Mouse (Mus musculus) embryonic facial prominence, embryonic 12.5 days (tissue): ENCODE measurements around the gene Cyth1. TPM values are rescaled to one million over a fixed set of nuclear protein-coding genes. Genes with fewer than 3 reads are reported as not detected.

ENCODE experiments used
- ATAC-seq: fragments of 200-750 bp; cut with Nextera tagmentation; 2 replicates; pipeline ENCODE4 v1.8.0; 2017; ENCODE audit not compliant: insufficient number of reproducible peaks, insufficient read depth, low FRiP score, low TSS enrichment
- H3K27ac ChIP-seq: fragments of 300-500 bp; sonication (generic); 2 replicates; pipeline ENCODE4 v1.5.1; 2016; ENCODE audit warnings: mild to moderate bottlenecking
- H3K27me3 ChIP-seq: fragments of 300-500 bp; sonication (generic); 2 replicates; pipeline ENCODE4 v1.6.1; 2016; ENCODE audit warnings: mild to moderate bottlenecking, moderate library complexity
- H3K36me3 ChIP-seq: fragments of 300-500 bp; sonication (generic); 2 replicates; pipeline ENCODE4 v1.6.1; 2016; ENCODE audit warnings: mild to moderate bottlenecking
- H3K4me1 ChIP-seq: fragments of 300-500 bp; sonication (generic); 2 replicates; pipeline ENCODE4 v1.6.1; 2016
- H3K4me2 ChIP-seq: fragments of 300-500 bp; sonication (generic); replicated peaks from 2 replicates; pipeline ENCODE4 v1.6.1; 2016; ENCODE audit warnings: mild to moderate bottlenecking, moderate library complexity
- H3K4me3 ChIP-seq: fragments of 300-500 bp; sonication (generic); 2 replicates; pipeline ENCODE4 v1.5.1; 2016; ENCODE audit warnings: mild to moderate bottlenecking
- H3K9ac ChIP-seq: fragments of 300-500 bp; sonication (generic); 2 replicates; pipeline ENCODE4 v1.6.1; 2016; ENCODE audit warnings: mild to moderate bottlenecking, moderate library complexity
- H3K9me3 ChIP-seq: fragments of 300-500 bp; sonication (generic); 2 replicates; pipeline ENCODE4 v1.6.1; 2016; ENCODE audit warnings: mild to moderate bottlenecking, moderate library complexity
- whole genome bisulfite sequencing: fragments of 180-500 bp; shearing (Covaris S2); methylation state at CpG from one replicate; pipeline ENCODE4 v1.1.7; 2016; 5-methylcytosine and 5-hydroxymethylcytosine counted together
- polyA plus RNA-seq: library from polyadenylated mRNA; unstranded; fragments of >200 nt; fragmentation: Nextera tagmentation; extraction: Ambion mirVana; gene quantifications from 2 replicates; pipeline ENCODE4 v1.2.1, GENCODE M21; 2016

Gene Cyth1
- polyA plus RNA-seq, 1 experiment from 2014 or later, result 20.4 TPM

DNA sequence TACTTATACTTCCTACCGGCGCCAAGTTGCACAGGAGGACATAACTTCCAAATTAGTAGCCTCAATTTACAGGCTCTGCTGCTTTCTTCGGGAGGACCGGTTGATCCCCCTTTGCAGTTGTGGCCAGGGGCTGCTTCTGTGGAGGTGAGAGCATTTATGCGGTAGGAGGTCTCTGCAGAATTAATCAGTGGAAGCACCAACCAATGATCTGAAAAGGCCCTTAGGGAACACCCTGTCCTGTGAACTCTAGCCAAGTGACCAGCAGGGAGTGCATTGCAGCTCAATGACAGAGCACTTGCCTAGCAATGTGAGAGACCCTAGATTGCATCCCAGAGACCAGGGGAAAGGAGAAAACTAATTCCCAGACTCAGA is 606 bp upstream of the Cyth1 start:
- H3K9me3 ChIP-seq, result no peaks in the 10 kb centered on the region
- peak overlapping the region; percentile 79 for H3K27ac ChIP-seq
- peaks cover 22% of the 10 kb centered on the region for H3K4me1 ChIP-seq
- peak overlapping the region; percentile 81 for H3K4me2 ChIP-seq
- no peak overlapping the region for H3K9ac ChIP-seq
- H3K36me3 ChIP-seq, result no peaks in the 10 kb centered on the region
- peak overlapping the region; percentile 82 for H3K4me3 ChIP-seq
- peak; percentile 2; the same call in 1 of the 2 replicates for ATAC-seq
- 0% methylated on average over 5 of the region's 5 CpGs for WGBS
- no peaks in the 10 kb centered on the region for H3K27me3 ChIP-seq

DNA sequence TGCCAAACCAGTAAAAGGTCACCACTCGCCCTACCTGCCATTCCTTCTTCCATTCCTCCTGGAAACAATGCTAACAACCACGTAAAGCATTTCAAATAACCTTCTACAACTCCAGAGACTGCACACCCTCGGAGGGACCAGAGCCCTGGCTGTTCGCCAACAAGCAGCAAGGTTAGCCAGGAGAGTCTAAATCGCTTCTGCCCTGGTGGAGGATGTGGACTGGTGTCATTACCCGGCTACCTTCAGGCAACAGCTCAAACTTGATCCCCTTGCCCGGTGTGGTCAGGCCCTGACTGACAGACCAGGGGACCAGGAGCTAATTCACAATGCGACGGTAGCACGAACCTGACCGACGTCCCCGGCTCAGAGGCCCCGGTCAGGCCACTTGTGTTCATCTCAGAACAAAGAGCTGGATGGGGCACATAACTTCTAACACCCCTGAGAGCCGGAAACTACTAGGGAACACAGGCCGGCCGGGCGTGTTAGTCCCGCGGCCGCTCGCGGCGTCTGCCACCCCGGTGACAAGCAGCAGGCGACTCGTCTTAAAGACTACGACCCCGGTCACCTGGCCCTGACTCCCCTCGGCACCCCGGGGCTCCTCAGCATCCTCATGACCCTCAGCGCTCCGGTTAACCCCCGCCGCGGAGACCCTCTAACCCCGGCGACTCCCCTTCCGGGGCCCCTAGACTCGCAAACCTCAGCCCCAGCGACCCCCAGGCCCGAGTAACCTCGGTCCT is 865 bp downstream of the Cyth1 start:
- no peaks in the 10 kb centered on the region for H3K9me3 ChIP-seq
- peak overlapping the region; percentile 81 for H3K4me2 ChIP-seq
- H3K27me3 ChIP-seq, result no peaks in the 10 kb centered on the region
- ATAC-seq, result no peak
- peak overlapping the region; percentile 70 for H3K9ac ChIP-seq
- peaks cover 20% of the 10 kb centered on the region for H3K4me1 ChIP-seq
- peak overlapping the region; percentile 69; the same call in 1 of the 2 replicates for H3K27ac ChIP-seq
- WGBS, result 1% methylated on average over 43 of the region's 43 CpGs
- H3K4me3 ChIP-seq, result peak overlapping the region; percentile 82
- H3K36me3 ChIP-seq, result no peaks in the 10 kb centered on the region

DNA sequence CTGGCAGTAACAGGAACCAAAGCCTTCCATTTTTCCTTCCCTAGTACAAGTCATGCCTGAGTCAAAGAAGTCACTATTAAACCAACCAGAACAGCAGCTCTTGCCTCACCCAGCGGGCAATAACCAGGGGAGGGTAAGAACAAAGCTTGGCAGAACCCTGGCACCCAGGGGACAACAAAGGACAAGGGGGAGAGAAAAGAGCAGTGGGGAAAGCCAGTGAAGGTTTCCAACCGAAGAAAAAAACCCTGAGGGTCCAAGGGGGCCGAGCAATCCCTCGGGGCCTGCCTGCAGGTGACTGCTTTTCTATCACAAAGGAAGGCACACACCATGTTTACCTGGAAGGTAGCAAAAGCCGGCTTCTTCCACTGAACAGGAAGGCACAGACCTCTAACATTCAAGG is 1.7 kb downstream of the Cyth1 start:
- Histone ChIP-seq H3K27me3 (no peaks in the 10 kb centered on the region), H3K9ac (peak overlapping the region; percentile 70), H3K27ac (peak overlapping the region; percentile 69; the same call in 1 of the 2 replicates), H3K4me1 (peaks cover 29% of the 10 kb centered on the region), H3K9me3 (no peaks in the 10 kb centered on the region), H3K4me3 (peak overlapping the region; percentile 82), H3K36me3 (no peaks in the 10 kb centered on the region), H3K4me2 (peak overlapping the region; percentile 81)
- no peak for ATAC-seq
- 46% methylated on average over 5 of the region's 5 CpGs for WGBS

DNA sequence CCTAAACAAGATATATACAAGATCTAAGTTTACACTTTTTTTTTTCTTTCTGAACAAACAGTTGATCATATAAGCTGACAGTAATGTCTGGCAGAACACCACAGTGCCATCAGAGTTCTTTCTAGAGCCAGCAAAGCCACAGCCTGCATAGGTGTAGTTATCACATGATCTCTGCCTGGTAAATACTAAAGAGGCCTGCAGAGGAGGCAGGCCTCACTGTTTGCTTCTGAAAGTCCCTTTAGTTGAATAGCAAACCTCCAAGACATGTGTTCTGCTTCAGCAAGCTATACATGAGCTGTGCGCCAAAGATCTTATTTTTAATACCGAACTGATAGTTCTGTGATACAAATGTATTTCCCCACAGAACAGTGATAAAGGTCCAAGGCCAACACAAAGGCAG is 3.3 kb downstream of the Cyth1 start:
- Histone ChIP-seq H3K9me3 (no peaks in the 10 kb centered on the region), H3K9ac (no peak overlapping the region), H3K27ac (no peak overlapping the region), H3K4me2 (no peak overlapping the region), H3K4me1 (peaks cover 40% of the 10 kb centered on the region), H3K4me3 (no peak overlapping the region), H3K27me3 (no peaks in the 10 kb centered on the region), H3K36me3 (no peaks in the 10 kb centered on the region)
- ATAC-seq, result no peak
- WGBS, result 92% methylated on average over 2 of the region's 2 CpGs

DNA sequence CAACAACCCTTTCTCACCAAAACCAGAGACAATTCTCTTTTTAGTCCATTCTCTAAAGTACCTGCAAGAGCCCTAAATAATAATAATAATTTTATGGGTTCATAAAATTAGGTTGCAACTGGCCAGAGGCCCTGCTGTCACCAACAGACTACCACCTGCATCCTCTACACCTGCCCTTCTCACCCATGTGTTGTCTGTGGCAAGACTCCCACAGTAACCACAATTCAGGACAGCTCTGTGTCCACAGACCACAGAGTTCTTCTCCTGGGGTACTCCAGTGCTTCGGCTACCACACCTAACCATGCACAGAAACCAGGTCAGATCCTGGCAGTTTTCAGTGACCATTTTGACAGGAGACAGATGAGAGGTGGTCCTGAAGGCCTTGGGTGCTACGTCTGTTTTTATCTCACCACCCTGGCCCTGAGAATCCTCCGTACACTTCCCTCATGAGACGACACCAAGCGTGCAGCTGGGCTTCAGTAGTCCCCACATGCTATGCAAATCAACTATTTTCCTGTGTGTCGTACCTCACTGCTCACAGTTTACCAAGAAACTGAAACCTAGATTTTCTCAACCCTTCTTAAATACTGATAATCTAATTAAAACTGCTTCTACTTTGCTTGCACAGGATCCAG is 4.6 kb downstream of the Cyth1 start:
- WGBS, result 89% methylated on average over 6 of the region's 6 CpGs

DNA sequence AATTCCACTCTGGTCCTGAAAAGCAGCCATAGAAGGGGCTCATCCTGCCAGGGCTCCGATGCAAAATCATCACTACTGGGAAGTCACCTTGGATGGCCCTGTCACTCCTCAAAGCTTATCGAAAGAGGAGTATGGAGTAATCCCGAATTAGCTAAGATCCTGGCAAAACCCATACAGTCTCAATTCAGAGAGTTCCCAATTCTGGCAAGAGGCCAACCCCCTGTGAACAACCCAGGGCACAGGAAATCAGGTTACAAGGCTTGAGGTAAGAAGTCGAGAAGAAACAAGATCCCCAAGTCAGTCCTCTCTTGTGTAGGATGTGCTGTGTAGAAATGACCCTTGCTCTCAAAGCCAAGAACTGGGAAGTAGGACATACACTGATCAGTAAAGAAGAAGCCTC is 5.9 kb downstream of the Cyth1 start:
- Histone ChIP-seq H3K4me3 (no peak overlapping the region), H3K27ac (no peak overlapping the region), H3K4me2 (no peak overlapping the region), H3K36me3 (no peaks in the 10 kb centered on the region), H3K9me3 (no peaks in the 10 kb centered on the region), H3K27me3 (no peaks in the 10 kb centered on the region), H3K4me1 (peaks cover 60% of the 10 kb centered on the region), H3K9ac (no peak overlapping the region)
- 60% methylated on average over 4 of the region's 4 CpGs for WGBS
- ATAC-seq, result no peak

More for the DNA sequence above, 4.6 kb downstream of the Cyth1 start:
- H3K27me3 ChIP-seq, result no peaks in the 10 kb centered on the region
- peaks cover 50% of the 10 kb centered on the region for H3K4me1 ChIP-seq
- no peak overlapping the region for H3K4me3 ChIP-seq
- no peaks in the 10 kb centered on the region for H3K9me3 ChIP-seq
- H3K9ac ChIP-seq, result no peak overlapping the region
- ATAC-seq, result no peak
- H3K36me3 ChIP-seq, result no peaks in the 10 kb centered on the region
- no peak overlapping the region for H3K27ac ChIP-seq
- no peak overlapping the region for H3K4me2 ChIP-seq

DNA sequence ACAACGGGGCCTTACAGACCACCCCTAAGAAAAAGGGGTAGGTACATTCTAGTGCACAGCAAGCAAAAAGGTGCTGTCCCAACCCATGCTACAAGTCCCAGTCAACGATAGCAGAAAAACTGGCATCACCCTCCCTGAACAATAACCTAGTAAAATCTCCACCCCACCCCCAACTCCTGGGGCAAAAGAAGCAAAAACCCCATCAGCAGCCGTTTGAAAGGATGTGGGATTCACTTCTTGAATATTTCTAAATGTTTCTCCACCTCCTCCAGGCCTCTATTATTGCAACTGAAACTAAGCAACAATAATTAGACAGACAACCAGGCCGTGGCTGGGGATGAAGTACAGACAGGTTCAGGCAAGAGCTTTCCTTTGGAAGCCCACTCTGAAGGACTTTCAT is 8.0 kb downstream of the Cyth1 start:
- H3K9me3 ChIP-seq, result no peaks in the 10 kb centered on the region
- no peaks in the 10 kb centered on the region for H3K36me3 ChIP-seq
- peak overlapping the region; percentile 92 for H3K27ac ChIP-seq
- H3K9ac ChIP-seq, result no peak overlapping the region
- 46% methylated on average over 4 of the region's 4 CpGs for WGBS
- no peak for ATAC-seq
- H3K4me3 ChIP-seq, result no peak overlapping the region
- peak overlapping the region; percentile 42 for H3K4me2 ChIP-seq
- peaks cover 61% of the 10 kb centered on the region for H3K4me1 ChIP-seq
- H3K27me3 ChIP-seq, result no peaks in the 10 kb centered on the region

DNA sequence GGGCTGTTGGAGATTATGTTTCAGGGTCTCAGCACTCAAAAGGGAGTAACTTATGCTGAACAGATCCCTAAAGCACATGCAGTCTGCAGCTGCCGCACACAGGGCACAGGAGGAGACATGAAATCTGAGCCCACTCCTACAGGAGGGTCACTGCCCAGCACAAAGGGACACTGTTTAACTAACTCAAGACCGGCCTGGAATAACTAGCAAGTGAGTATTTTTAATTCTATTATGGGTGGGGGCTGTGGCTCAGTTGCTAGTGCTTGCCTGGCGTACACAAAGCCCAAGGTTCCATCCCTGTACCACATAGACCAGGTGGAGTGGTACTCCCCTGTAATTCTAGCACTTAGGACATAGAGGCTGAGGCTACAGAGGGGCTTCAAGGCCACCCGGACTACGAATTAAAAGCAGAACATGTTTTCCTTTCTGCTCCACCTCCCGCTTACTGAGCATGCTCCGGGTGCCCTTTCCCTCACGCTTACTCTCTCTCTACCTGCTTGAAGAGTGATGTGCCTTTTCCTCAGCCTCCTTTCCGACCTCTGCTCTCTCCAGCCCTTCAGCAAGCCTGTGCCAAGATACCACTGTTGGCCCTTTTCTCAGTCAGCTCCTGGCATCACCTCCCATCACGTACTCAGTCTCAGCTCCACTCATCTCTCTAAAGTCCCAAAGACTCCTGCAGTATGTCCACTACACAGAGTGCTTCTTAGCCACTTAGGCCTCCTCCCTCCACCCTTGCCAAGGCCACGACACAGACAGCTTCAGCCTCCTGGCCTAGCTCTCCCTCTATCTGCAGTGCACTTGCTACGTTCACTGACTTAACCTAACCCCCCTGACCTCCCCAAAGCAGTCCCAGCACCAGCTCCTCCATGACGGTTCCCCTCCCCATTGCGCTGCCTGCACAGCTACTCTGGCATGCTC is 8.9 kb downstream of the Cyth1 start:
- peak overlapping the region; percentile 92 for H3K27ac ChIP-seq
- 23% methylated on average over 14 of the region's 14 CpGs for WGBS
- H3K36me3 ChIP-seq, result no peaks in the 10 kb centered on the region
- H3K9me3 ChIP-seq, result no peaks in the 10 kb centered on the region
- H3K4me2 ChIP-seq, result peak overlapping the region; percentile 42
- ATAC-seq, result peak; percentile 90
- H3K27me3 ChIP-seq, result no peaks in the 10 kb centered on the region
- no peak overlapping the region; the same call in 1 of the 2 replicates for H3K4me3 ChIP-seq
- peak overlapping the region; percentile 12; the same call in 1 of the 2 replicates for H3K9ac ChIP-seq
- H3K4me1 ChIP-seq, result peaks cover 66% of the 10 kb centered on the region

DNA sequence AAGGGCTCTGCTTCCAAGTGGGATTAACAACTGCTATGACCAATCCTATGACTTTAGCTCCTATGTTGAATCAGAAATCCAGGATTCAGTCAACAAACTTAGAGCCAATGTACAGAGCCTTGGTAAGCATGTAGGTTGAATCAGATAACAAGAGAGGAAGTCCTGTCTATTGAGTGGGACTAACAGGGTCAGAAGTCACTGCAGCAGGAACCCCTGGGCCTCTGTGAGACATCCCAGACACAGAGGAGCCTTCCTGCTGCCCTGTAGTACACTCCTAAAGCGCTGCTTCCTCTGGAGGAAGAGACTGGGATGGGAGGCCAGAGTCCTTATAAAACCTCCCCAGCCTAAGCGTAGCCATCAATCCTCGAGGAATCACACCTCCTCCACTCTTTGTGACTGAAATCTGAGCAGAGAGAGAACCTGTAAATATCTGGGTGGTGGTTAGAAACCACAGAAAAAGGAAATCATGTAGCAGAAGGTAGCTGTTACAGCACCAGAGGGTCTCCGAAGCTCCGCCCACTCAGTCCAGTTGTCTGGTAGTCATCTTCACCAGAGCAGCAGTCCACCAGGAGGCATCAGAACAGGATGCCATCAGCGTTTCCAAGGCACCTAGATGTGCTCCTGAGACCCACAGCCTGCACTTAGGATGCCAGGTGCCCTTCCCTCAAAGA is 11.7 kb downstream of the Cyth1 start:
- no peaks in the 10 kb centered on the region for H3K36me3 ChIP-seq
- 56% methylated on average over 6 of the region's 6 CpGs for WGBS
- no peaks in the 10 kb centered on the region for H3K27me3 ChIP-seq
- H3K4me3 ChIP-seq, result no peak overlapping the region
- no peaks in the 10 kb centered on the region for H3K9me3 ChIP-seq
- H3K4me1 ChIP-seq, result peaks cover 62% of the 10 kb centered on the region
- peak overlapping the region; percentile 63 for H3K27ac ChIP-seq
- ATAC-seq, result no peak
- no peak overlapping the region for H3K4me2 ChIP-seq
- H3K9ac ChIP-seq, result no peak overlapping the region

DNA sequence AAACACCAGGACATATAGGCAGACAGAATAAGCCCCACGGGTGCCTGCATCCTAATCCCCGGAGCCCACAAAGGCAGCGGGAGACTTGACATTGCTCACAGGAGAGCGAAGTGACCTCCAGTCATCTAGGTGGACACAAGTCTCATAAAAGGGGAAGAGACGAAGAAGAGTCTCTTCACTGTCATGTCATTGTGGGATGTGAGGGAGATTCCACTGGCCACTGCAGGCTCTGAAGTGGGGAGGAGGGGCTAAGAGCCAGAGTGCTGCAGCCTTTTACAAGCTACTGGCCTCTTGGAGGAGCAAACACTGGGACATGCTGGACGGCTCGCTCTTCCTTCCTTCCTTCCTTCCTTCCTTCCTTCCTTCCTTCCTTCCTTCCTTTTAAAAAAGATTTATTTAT is 13.5 kb downstream of the Cyth1 start:
- Histone ChIP-seq H3K9me3 (no peaks in the 10 kb centered on the region), H3K9ac (no peak overlapping the region), H3K36me3 (no peaks in the 10 kb centered on the region), H3K4me1 (peaks cover 49% of the 10 kb centered on the region), H3K27ac (no peak overlapping the region), H3K4me2 (no peak overlapping the region), H3K27me3 (no peaks in the 10 kb centered on the region), H3K4me3 (no peak overlapping the region)
- 84% methylated on average over 7 of the region's 7 CpGs for WGBS
- ATAC-seq, result no peak

DNA sequence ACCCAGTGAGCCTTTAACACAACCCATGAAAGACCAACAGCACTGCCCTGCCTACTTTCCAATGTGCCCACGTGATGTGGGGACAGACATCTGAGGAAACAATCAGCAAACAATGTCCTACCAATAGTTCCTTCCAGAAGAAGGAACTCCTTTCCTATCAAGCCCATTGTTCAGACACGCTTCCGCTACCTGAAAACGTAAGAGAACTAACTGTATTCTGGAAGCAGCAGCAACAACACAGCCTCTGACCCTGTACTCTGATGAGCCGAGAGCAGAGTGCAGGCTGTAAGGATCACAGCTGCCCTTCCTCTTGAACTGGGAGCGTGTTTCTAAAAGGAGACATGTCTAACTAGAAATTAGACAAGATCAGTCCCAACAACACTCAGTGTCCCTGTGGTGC is 13.9 kb downstream of the Cyth1 start:
- Histone ChIP-seq H3K4me3 (no peak overlapping the region), H3K36me3 (no peaks in the 10 kb centered on the region), H3K27me3 (no peaks in the 10 kb centered on the region), H3K9me3 (no peaks in the 10 kb centered on the region), H3K27ac (no peak overlapping the region), H3K4me1 (peaks cover 47% of the 10 kb centered on the region), H3K9ac (no peak overlapping the region), H3K4me2 (no peak overlapping the region)
- no peak for ATAC-seq
- WGBS, result 80% methylated on average over 6 of the region's 6 CpGs
